Mouse (Mus musculus): Measurements from ENCODE around the gene Sh3gl2. TPM values are rescaled to one million over a fixed set of nuclear protein-coding genes. Genes with fewer than 3 reads are reported as not detected.

The Sh3gl2 gene
- polyA plus RNA-seq, 1 experiment from 2014 or later: 112 TPM

- H3K4me1 ChIP-seq (replicated peaks): no peaks in the 10 kb centered on the region
- no peak for ATAC-seq (ENCODE audit: low FRiP score, low read depth)
- no peak overlapping the region for H3K9ac ChIP-seq
- no peak overlapping the region for H3K4me2 ChIP-seq
- no peak overlapping the region for H3K4me3 ChIP-seq
- no peak overlapping the region for H3K27ac ChIP-seq (replicated peaks)
- no peaks in the 10 kb centered on the region for H3K36me3 ChIP-seq
- H3K9me3 ChIP-seq: no peaks in the 10 kb centered on the region
- no peaks in the 10 kb centered on the region for H3K27me3 ChIP-seq
- 81% methylated on average over 6 of the region's 6 CpGs for WGBS
Measured at GRCm38 (mm10) chr4:85559753-85560152, 354.8 kb downstream of the Sh3gl2 start.

GRCm38 (mm10) chr4:85585426-85585825 is 380.5 kb downstream of the Sh3gl2 start:
- 87% methylated on average over 2 of the region's 2 CpGs for WGBS
- no peak for ATAC-seq (ENCODE audit: low FRiP score, low read depth)

GRCm38 (mm10) chr4:85588928-85589327 is 384.0 kb downstream of the Sh3gl2 start:
- H3K9me3 ChIP-seq: no peaks in the 10 kb centered on the region
- no peaks in the 10 kb centered on the region for H3K27me3 ChIP-seq
- no peak overlapping the region for H3K4me3 ChIP-seq
- 91% methylated on average over 4 of the region's 4 CpGs for WGBS
- no peaks in the 10 kb centered on the region for H3K36me3 ChIP-seq
- no peak overlapping the region for H3K9ac ChIP-seq
- no peak overlapping the region for H3K4me2 ChIP-seq
- no peaks in the 10 kb centered on the region for H3K4me1 ChIP-seq (replicated peaks)
- no peak for ATAC-seq (ENCODE audit: low FRiP score, low read depth)
- no peak overlapping the region for H3K27ac ChIP-seq (replicated peaks)

More at GRCm38 (mm10) chr4:85585426-85585825, 380.5 kb downstream of the Sh3gl2 start:
- no peaks in the 10 kb centered on the region for H3K36me3 ChIP-seq
- no peaks in the 10 kb centered on the region for H3K27me3 ChIP-seq
- H3K27ac ChIP-seq (replicated peaks): no peak overlapping the region
- H3K9ac ChIP-seq: no peak overlapping the region
- no peak overlapping the region for H3K4me2 ChIP-seq
- no peak overlapping the region for H3K4me3 ChIP-seq
- no peaks in the 10 kb centered on the region for H3K9me3 ChIP-seq
- H3K4me1 ChIP-seq (replicated peaks): no peaks in the 10 kb centered on the region

- H3K36me3 ChIP-seq: no peaks in the 10 kb centered on the region
- H3K4me3 ChIP-seq: no peak overlapping the region
- no peak overlapping the region for H3K27ac ChIP-seq (replicated peaks)
- no peak for ATAC-seq (ENCODE audit: low FRiP score, low read depth)
- no peaks in the 10 kb centered on the region for H3K27me3 ChIP-seq
- H3K4me2 ChIP-seq: no peak overlapping the region
- H3K9ac ChIP-seq: no peak overlapping the region
- 71% methylated on average over 7 of the region's 7 CpGs for WGBS
- H3K4me1 ChIP-seq (replicated peaks): no peaks in the 10 kb centered on the region
- H3K9me3 ChIP-seq: no peaks in the 10 kb centered on the region
Measured at GRCm38 (mm10) chr4:85591037-85591436, 386.1 kb downstream of the Sh3gl2 start.

GRCm38 (mm10) chr4:85594159-85594558 is 389.2 kb downstream of the Sh3gl2 start:
- no peaks in the 10 kb centered on the region for H3K27me3 ChIP-seq
- H3K27ac ChIP-seq (replicated peaks): no peak overlapping the region
- no peaks in the 10 kb centered on the region for H3K9me3 ChIP-seq
- ATAC-seq (ENCODE audit: low FRiP score, low read depth): no peak
- no peaks in the 10 kb centered on the region for H3K36me3 ChIP-seq
- H3K4me1 ChIP-seq (replicated peaks): no peaks in the 10 kb centered on the region
- H3K9ac ChIP-seq: no peak overlapping the region
- H3K4me2 ChIP-seq: no peak overlapping the region
- H3K4me3 ChIP-seq: no peak overlapping the region

- Histone ChIP-seq H3K27me3 (no peaks in the 10 kb centered on the region), H3K9ac (no peak overlapping the region), H3K4me1 (replicated peaks) (no peaks in the 10 kb centered on the region), H3K4me3 (no peak overlapping the region), H3K9me3 (no peaks in the 10 kb centered on the region), H3K36me3 (no peaks in the 10 kb centered on the region), H3K4me2 (no peak overlapping the region), H3K27ac (replicated peaks) (no peak overlapping the region)
- 75% methylated on average over 3 of the region's 3 CpGs for WGBS
- ATAC-seq (ENCODE audit: low FRiP score, low read depth): no peak
Measured at GRCm38 (mm10) chr4:85613331-85613730, 408.4 kb downstream of the Sh3gl2 start.

- H3K4me1 ChIP-seq (replicated peaks): no peaks in the 10 kb centered on the region
- ATAC-seq (ENCODE audit: low FRiP score, low read depth): no peak
- no peaks in the 10 kb centered on the region for H3K27me3 ChIP-seq
- H3K4me2 ChIP-seq: no peak overlapping the region
- H3K27ac ChIP-seq (replicated peaks): no peak overlapping the region
- H3K36me3 ChIP-seq: no peaks in the 10 kb centered on the region
- H3K9me3 ChIP-seq: no peaks in the 10 kb centered on the region
- H3K4me3 ChIP-seq: no peak overlapping the region
- WGBS: 93% methylated on average over 5 of the region's 5 CpGs
- H3K9ac ChIP-seq: no peak overlapping the region
Measured at GRCm38 (mm10) chr4:85618746-85619145, 413.8 kb downstream of the Sh3gl2 start.

GRCm38 (mm10) chr4:85619261-85619660 is 414.3 kb downstream of the Sh3gl2 start:
- Histone ChIP-seq H3K36me3 (no peaks in the 10 kb centered on the region), H3K9ac (no peak overlapping the region), H3K4me3 (no peak overlapping the region), H3K4me2 (no peak overlapping the region), H3K4me1 (replicated peaks) (no peaks in the 10 kb centered on the region), H3K9me3 (no peaks in the 10 kb centered on the region), H3K27ac (replicated peaks) (no peak overlapping the region), H3K27me3 (no peaks in the 10 kb centered on the region)
- 88% methylated on average over 3 of the region's 3 CpGs for WGBS
- ATAC-seq (ENCODE audit: low FRiP score, low read depth): no peak

GRCm38 (mm10) chr4:85629381-85629780 is 424.5 kb downstream of the Sh3gl2 start:
- H3K27ac ChIP-seq (replicated peaks): no peak overlapping the region
- H3K4me1 ChIP-seq (replicated peaks): no peaks in the 10 kb centered on the region
- no peaks in the 10 kb centered on the region for H3K27me3 ChIP-seq
- no peaks in the 10 kb centered on the region for H3K9me3 ChIP-seq
- 83% methylated on average over 7 of the region's 7 CpGs for WGBS
- no peak overlapping the region for H3K9ac ChIP-seq
- H3K4me3 ChIP-seq: no peak overlapping the region
- no peaks in the 10 kb centered on the region for H3K36me3 ChIP-seq
- no peak for ATAC-seq (ENCODE audit: low FRiP score, low read depth)
- no peak overlapping the region for H3K4me2 ChIP-seq

GRCm38 (mm10) chr4:85669271-85669670 is 464.3 kb downstream of the Sh3gl2 start:
- Histone ChIP-seq H3K9me3 (no peaks in the 10 kb centered on the region), H3K4me1 (replicated peaks) (no peaks in the 10 kb centered on the region), H3K9ac (no peak overlapping the region), H3K4me2 (no peak overlapping the region), H3K36me3 (no peaks in the 10 kb centered on the region), H3K27me3 (no peaks in the 10 kb centered on the region), H3K27ac (replicated peaks) (no peak overlapping the region), H3K4me3 (no peak overlapping the region)
- 79% methylated on average over 5 of the region's 5 CpGs for WGBS
- ATAC-seq (ENCODE audit: low FRiP score, low read depth): no peak

- ATAC-seq (ENCODE audit: low FRiP score, low read depth): no peak
- Histone ChIP-seq H3K4me1 (replicated peaks) (no peaks in the 10 kb centered on the region), H3K4me2 (no peak overlapping the region), H3K4me3 (no peak overlapping the region), H3K9me3 (no peaks in the 10 kb centered on the region), H3K27ac (replicated peaks) (no peak overlapping the region), H3K9ac (no peak overlapping the region), H3K36me3 (no peaks in the 10 kb centered on the region), H3K27me3 (no peaks in the 10 kb centered on the region)
- WGBS: 87% methylated on average over 1 of the region's 1 CpGs
Measured at GRCm38 (mm10) chr4:85669735-85670134, 464.8 kb downstream of the Sh3gl2 start.

- no peak overlapping the region for H3K9ac ChIP-seq
- H3K27ac ChIP-seq (replicated peaks): no peak overlapping the region
- H3K36me3 ChIP-seq: no peaks in the 10 kb centered on the region
- no peak overlapping the region for H3K4me2 ChIP-seq
- no peaks in the 10 kb centered on the region for H3K9me3 ChIP-seq
- no peak overlapping the region for H3K4me3 ChIP-seq
- 56% methylated on average over 4 of the region's 4 CpGs for WGBS
- H3K4me1 ChIP-seq (replicated peaks): no peaks in the 10 kb centered on the region
- no peak for ATAC-seq (ENCODE audit: low FRiP score, low read depth)
- no peaks in the 10 kb centered on the region for H3K27me3 ChIP-seq
Measured at GRCm38 (mm10) chr4:85672290-85672689, 467.4 kb downstream of the Sh3gl2 start.

GRCm38 (mm10) chr4:85677621-85678020 is 472.7 kb downstream of the Sh3gl2 start:
- H3K9me3 ChIP-seq: no peaks in the 10 kb centered on the region
- H3K27ac ChIP-seq (replicated peaks): no peak overlapping the region
- WGBS: 56% methylated on average over 1 of the region's 1 CpGs
- no peak for ATAC-seq (ENCODE audit: low FRiP score, low read depth)
- no peak overlapping the region for H3K9ac ChIP-seq
- H3K36me3 ChIP-seq: no peaks in the 10 kb centered on the region
- H3K27me3 ChIP-seq: no peaks in the 10 kb centered on the region
- H3K4me3 ChIP-seq: no peak overlapping the region
- H3K4me1 ChIP-seq (replicated peaks): no peaks in the 10 kb centered on the region
- H3K4me2 ChIP-seq: no peak overlapping the region

Measured in hindbrain, embryonic 15.5 days (tissue).